Mouse (Mus musculus) kidney, embryonic 16.5 days (tissue): ENCODE results near the gene Map4k3. TPM values are rescaled to one million over a fixed set of nuclear protein-coding genes. Genes with fewer than 3 reads are reported as not detected.
A peak's percentile ranks its signal among the peaks of the same experiment; 100 is the strongest.

ENCODE experiments used
- ATAC-seq: fragments of 200-750 bp; cut with Nextera tagmentation; 2 replicates; pipeline ENCODE4 v1.8.0; 2017; ENCODE audit warnings: moderate TSS enrichment; ENCODE audit not compliant: low FRiP score, low TSS enrichment
- H3K27ac ChIP-seq: fragments of 300-500 bp; sonication (generic); 2 replicates; pipeline ENCODE4 v1.5.1; 2014; ENCODE audit warnings: low read length
- H3K27me3 ChIP-seq: fragments of 300-500 bp; sonication (generic); 2 replicates; pipeline ENCODE4 v1.6.1; 2014; ENCODE audit warnings: low read length, control low read depth, mixed read lengths; ENCODE audit not compliant: insufficient read depth
- H3K36me3 ChIP-seq: fragments of 300-500 bp; sonication (generic); 2 replicates; pipeline ENCODE4 v1.6.1; 2014; ENCODE audit warnings: low read length, control low read depth, mixed read lengths; ENCODE audit not compliant: insufficient read depth
- H3K4me1 ChIP-seq: fragments of 300-500 bp; sonication (generic); 2 replicates; pipeline ENCODE4 v1.6.1; 2014; ENCODE audit warnings: low read length, control low read depth, mixed read lengths; ENCODE audit not compliant: insufficient read depth
- H3K4me2 ChIP-seq: fragments of 300-500 bp; sonication (generic); replicated peaks from 2 replicates; pipeline ENCODE4 v1.6.1; 2014; ENCODE audit warnings: low read depth, low read length
- H3K4me3 ChIP-seq: fragments of 300-500 bp; sonication (generic); 2 replicates; pipeline ENCODE4 v1.5.1; 2014; ENCODE audit warnings: mild to moderate bottlenecking, low read length
- H3K9ac ChIP-seq: fragments of 300-500 bp; sonication (generic); replicated peaks from 2 replicates; pipeline ENCODE4 v1.6.1; 2014; ENCODE audit warnings: low read length
- H3K9me3 ChIP-seq: fragments of 300-500 bp; sonication (generic); 2 replicates; pipeline ENCODE4 v1.6.1; 2016; ENCODE audit warnings: low read length, control low read depth
- WGBS: fragments of 180-500 bp; shearing (Covaris S2); extraction: QIAGEN DNeasy Blood & Tissue Kit; methylation state at CpG from one replicate; pipeline ENCODE4 v1.1.7; 2014; 5-methylcytosine and 5-hydroxymethylcytosine counted together
- polyA plus RNA-seq: library from polyadenylated mRNA; unstranded; fragments of >200 nt; fragmentation: Nextera tagmentation; extraction: Ambion mirVana; gene quantifications from 2 replicates; pipeline ENCODE4 v1.2.1, GENCODE M21; 2015

The Map4k3 gene
- polyA plus RNA-seq, 1 experiment from 2014 or later = 22.8 TPM

GRCm38 (mm10) chr17:80644983-80645693 lies 83.1 kb downstream of the Map4k3 start:
- H3K27ac ChIP-seq = no peak overlapping the region
- 80% methylated on average over 14 of the region's 14 CpGs for WGBS
- H3K9me3 ChIP-seq = no peaks in the 10 kb centered on the region
- H3K27me3 ChIP-seq = no peaks in the 10 kb centered on the region
- H3K4me2 ChIP-seq = no peak overlapping the region
- H3K4me1 ChIP-seq = no peaks in the 10 kb centered on the region
- H3K4me3 ChIP-seq = no peak overlapping the region
- no peak overlapping the region for H3K9ac ChIP-seq
- no peak for ATAC-seq
- H3K36me3 ChIP-seq = peaks cover 41% of the 10 kb centered on the region

GRCm38 (mm10) chr17:80644567-80644966 lies 83.7 kb downstream of the Map4k3 start:
- Histone ChIP-seq H3K27me3 (no peaks in the 10 kb centered on the region), H3K9me3 (no peaks in the 10 kb centered on the region), H3K4me1 (no peaks in the 10 kb centered on the region), H3K27ac (no peak overlapping the region), H3K9ac (no peak overlapping the region), H3K4me2 (no peak overlapping the region), H3K36me3 (peaks cover 39% of the 10 kb centered on the region), H3K4me3 (no peak overlapping the region)
- no peak for ATAC-seq
- WGBS = 56% methylated on average over 13 of the region's 13 CpGs

DNA sequence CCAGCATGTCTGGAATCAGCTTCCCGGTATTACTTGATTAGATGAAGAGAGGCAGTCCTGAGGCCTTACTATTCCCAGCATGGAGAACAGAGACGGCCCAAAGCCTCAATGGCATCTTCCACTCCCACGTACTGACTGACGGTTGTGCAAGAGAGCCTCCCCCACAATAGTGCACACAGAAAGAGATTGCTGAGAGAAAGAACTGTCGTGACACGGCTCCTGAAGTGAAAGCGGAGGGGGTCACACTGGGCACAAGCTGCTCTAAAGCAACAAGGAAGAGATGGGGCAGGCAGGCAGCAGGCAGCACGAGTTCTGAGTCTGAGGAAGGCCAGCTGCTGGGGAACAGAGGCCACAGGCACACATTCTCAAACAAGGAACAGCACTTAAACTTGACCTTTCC lies 90.2 kb downstream of the Map4k3 start:
- H3K27ac ChIP-seq = no peak overlapping the region; the same call in 1 of the 2 replicates
- no peak overlapping the region for H3K9ac ChIP-seq
- H3K4me1 ChIP-seq = 0 out of 2 replicates have a peak, but pooled peaks cover 4% of the 10 kb centered on the region
- H3K4me2 ChIP-seq = no peak overlapping the region
- H3K9me3 ChIP-seq = no peaks in the 10 kb centered on the region
- no peak overlapping the region for H3K4me3 ChIP-seq
- peaks cover 24% of the 10 kb centered on the region for H3K36me3 ChIP-seq
- H3K27me3 ChIP-seq = no peaks in the 10 kb centered on the region
- ATAC-seq = 0 out of 2 replicates have a peak, but pooled peaks have one; percentile 35
- 28% methylated on average over 8 of the region's 8 CpGs for WGBS

GRCm38 (mm10) chr17:80635794-80636193 lies 92.5 kb downstream of the Map4k3 start:
- Histone ChIP-seq H3K4me3 (no peak overlapping the region), H3K9ac (no peak overlapping the region), H3K27me3 (no peaks in the 10 kb centered on the region), H3K27ac (no peak overlapping the region), H3K36me3 (peaks cover 34% of the 10 kb centered on the region), H3K4me2 (no peak overlapping the region), H3K4me1 (0 out of 2 replicates have a peak, but pooled peaks cover 4% of the 10 kb centered on the region), H3K9me3 (no peaks in the 10 kb centered on the region)
- WGBS = 81% methylated on average over 1 of the region's 1 CpGs
- no peak for ATAC-seq

DNA sequence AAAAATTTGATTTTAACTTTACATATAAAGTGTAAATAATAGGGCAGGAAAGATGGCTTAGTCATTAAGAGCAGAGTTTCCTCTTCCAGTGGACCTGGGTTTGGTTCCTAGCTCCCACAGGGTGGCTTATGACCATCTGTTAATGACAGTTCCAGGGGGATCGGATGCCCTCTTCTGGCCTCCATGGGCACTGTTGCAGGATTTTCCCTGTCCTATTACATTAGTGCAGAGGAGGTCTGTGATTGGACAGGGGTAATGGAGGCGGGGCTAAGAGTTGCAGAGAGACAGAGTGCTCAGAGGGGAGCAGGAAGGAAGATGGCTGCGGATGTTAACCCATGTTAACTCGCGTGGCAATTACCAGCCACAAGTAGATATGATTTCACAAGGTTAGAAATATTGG lies 95.4 kb downstream of the Map4k3 start:
- Histone ChIP-seq H3K27ac (no peak overlapping the region), H3K9ac (no peak overlapping the region), H3K4me3 (no peak overlapping the region), H3K36me3 (peaks cover 36% of the 10 kb centered on the region), H3K9me3 (no peaks in the 10 kb centered on the region), H3K4me1 (no peaks in the 10 kb centered on the region), H3K27me3 (no peaks in the 10 kb centered on the region), H3K4me2 (no peak overlapping the region)
- no peak for ATAC-seq
- 94% methylated on average over 5 of the region's 5 CpGs for WGBS

DNA sequence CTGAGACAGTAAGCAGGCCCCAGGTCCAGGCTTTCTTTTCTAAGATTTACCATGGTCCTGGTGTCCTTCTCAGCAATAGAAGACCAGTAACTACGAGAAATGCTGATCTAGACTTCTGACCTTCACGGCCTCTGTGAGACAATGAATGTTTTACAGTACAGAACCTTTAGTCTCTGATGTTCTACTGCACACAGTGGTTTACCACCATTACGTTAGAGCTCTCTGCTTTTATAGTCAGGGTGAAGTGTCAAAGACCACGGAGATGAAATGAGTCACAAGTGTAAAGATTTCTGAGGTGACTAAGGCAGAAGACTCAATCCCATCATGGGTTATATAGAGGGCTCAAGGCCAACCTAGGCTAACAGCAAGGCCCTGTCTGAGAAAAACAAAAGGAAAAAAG lies 95.9 kb downstream of the Map4k3 start:
- H3K27me3 ChIP-seq = no peaks in the 10 kb centered on the region
- no peak overlapping the region for H3K27ac ChIP-seq
- H3K9ac ChIP-seq = no peak overlapping the region
- H3K36me3 ChIP-seq = peaks cover 36% of the 10 kb centered on the region
- H3K4me3 ChIP-seq = no peak overlapping the region
- 95% methylated on average over 4 of the region's 4 CpGs for WGBS
- H3K4me2 ChIP-seq = no peak overlapping the region
- H3K9me3 ChIP-seq = no peaks in the 10 kb centered on the region
- no peak for ATAC-seq
- H3K4me1 ChIP-seq = no peaks in the 10 kb centered on the region

GRCm38 (mm10) chr17:80631028-80631427 lies 97.3 kb downstream of the Map4k3 start:
- WGBS = 93% methylated on average over 3 of the region's 3 CpGs
- Histone ChIP-seq H3K27me3 (no peaks in the 10 kb centered on the region), H3K4me1 (no peaks in the 10 kb centered on the region), H3K9me3 (no peaks in the 10 kb centered on the region), H3K9ac (no peak overlapping the region), H3K4me2 (no peak overlapping the region), H3K36me3 (peaks cover 36% of the 10 kb centered on the region), H3K27ac (no peak overlapping the region), H3K4me3 (no peak overlapping the region)
- no peak for ATAC-seq

DNA sequence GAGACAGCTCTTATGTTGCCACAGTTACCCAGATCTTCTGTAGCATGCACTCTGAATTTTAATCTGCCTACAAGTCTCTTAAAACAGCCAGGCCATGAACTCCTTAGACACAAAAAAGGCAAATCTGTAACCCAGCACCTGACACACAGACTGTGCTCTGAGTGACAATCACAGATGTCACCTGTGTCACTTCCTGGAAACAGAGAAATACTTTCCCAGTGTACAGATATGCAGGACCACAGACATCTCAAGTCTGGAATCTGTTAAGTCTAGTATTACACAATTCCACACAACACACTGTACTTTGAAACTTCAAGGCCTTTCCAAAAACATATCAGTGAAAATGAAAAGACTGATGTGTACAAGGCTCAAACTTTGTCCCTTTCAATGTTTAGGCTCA lies 103.3 kb downstream of the Map4k3 start:
- H3K4me3 ChIP-seq = no peak overlapping the region
- no peaks in the 10 kb centered on the region for H3K4me1 ChIP-seq
- H3K27me3 ChIP-seq = no peaks in the 10 kb centered on the region
- no peak for ATAC-seq
- H3K36me3 ChIP-seq = 0 out of 2 replicates have a peak, but pooled peaks cover 4% of the 10 kb centered on the region
- H3K4me2 ChIP-seq = no peak overlapping the region
- no peak overlapping the region for H3K9ac ChIP-seq
- H3K9me3 ChIP-seq = no peaks in the 10 kb centered on the region
- no peak overlapping the region for H3K27ac ChIP-seq

GRCm38 (mm10) chr17:80621691-80622090 lies 106.6 kb downstream of the Map4k3 start:
- Histone ChIP-seq H3K9me3 (no peaks in the 10 kb centered on the region), H3K4me2 (no peak overlapping the region), H3K27ac (no peak overlapping the region)

GRCm38 (mm10) chr17:80620786-80621423 lies 107.4 kb downstream of the Map4k3 start:
- no peak overlapping the region for H3K9ac ChIP-seq
- H3K27me3 ChIP-seq = no peaks in the 10 kb centered on the region
- no peaks in the 10 kb centered on the region for H3K9me3 ChIP-seq
- H3K36me3 ChIP-seq = peaks cover 5% of the 10 kb centered on the region; the same call in 1 of the 2 replicates
- ATAC-seq = no peak
- H3K4me2 ChIP-seq = no peak overlapping the region
- H3K4me1 ChIP-seq = no peaks in the 10 kb centered on the region
- H3K27ac ChIP-seq = no peak overlapping the region
- WGBS = 60% methylated on average over 5 of the region's 5 CpGs
- H3K4me3 ChIP-seq = no peak overlapping the region

More at GRCm38 (mm10) chr17:80621691-80622090, 106.6 kb downstream of the Map4k3 start:
- ATAC-seq = no peak
- Histone ChIP-seq H3K36me3 (peaks cover 6% of the 10 kb centered on the region; the same call in 1 of the 2 replicates), H3K4me1 (no peaks in the 10 kb centered on the region), H3K4me3 (no peak overlapping the region), H3K9ac (no peak overlapping the region), H3K27me3 (no peaks in the 10 kb centered on the region)
- 78% methylated on average over 4 of the region's 4 CpGs for WGBS
